Mouse (Mus musculus): ENCODE data around the gene Olfr222. TPM values are rescaled to one million over a fixed set of nuclear protein-coding genes. Genes with fewer than 3 reads are reported as not detected.

The Olfr222 gene
- polyA plus RNA-seq, 1 experiment: not detected

DNA sequence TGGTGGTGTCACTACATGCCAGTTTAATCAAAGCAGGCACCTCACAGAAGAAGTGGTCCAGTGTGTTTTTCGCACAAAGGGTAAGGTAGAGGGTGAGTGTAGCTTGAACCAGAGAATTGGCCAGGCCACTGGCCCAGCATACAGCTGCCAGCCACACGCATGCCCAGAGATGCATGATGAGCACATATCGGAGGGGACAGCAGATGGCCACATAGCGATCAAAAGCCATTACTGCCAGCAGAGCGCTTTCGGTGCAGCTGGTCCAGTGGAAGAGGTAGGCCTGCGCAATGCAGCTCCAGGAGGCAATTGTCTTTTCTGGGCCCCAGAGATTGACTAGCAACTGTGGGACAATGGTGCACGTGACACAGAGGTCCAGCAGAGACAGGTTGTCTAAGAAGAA lies 13.5 kb upstream of the Olfr222 start:
- Histone ChIP-seq H3K36me3 (ENCODE audit: control insufficient read depth, insufficient read depth, low read length, poor library complexity, severe bottlenecking) (no peaks in the 10 kb centered on the region), H3K27me3 (ENCODE audit: control insufficient read depth, insufficient read depth, low read length, poor library complexity, severe bottlenecking) (no peaks in the 10 kb centered on the region), H3K9me3 (replicated peaks; ENCODE audit: control insufficient read depth, insufficient read depth, low read length, poor library complexity, severe bottlenecking) (no peaks in the 10 kb centered on the region), H3K4me1 (ENCODE audit: control insufficient read depth, insufficient read depth, low read length) (no peaks in the 10 kb centered on the region), H3K9ac (ENCODE audit: low read depth, poor library complexity, severe bottlenecking) (no peak overlapping the region), H3K27ac (ENCODE audit: insufficient read depth, low read length) (no peak overlapping the region), H3K4me3 (ENCODE audit: low read depth, low read length) (no peak overlapping the region)
- TF ChIP-seq POLR2A (IDR thresholded peaks at IDR 0.05; ENCODE audit: insufficient read depth, low read length): no peak
- no peak for TF ChIP-seq CTCF (IDR thresholded peaks at IDR 0.05; ENCODE audit: low read depth, low read length)
- TF ChIP-seq EP300 (IDR thresholded peaks at IDR 0.05; ENCODE audit: insufficient read depth, low read depth, low read length): no peak

DNA sequence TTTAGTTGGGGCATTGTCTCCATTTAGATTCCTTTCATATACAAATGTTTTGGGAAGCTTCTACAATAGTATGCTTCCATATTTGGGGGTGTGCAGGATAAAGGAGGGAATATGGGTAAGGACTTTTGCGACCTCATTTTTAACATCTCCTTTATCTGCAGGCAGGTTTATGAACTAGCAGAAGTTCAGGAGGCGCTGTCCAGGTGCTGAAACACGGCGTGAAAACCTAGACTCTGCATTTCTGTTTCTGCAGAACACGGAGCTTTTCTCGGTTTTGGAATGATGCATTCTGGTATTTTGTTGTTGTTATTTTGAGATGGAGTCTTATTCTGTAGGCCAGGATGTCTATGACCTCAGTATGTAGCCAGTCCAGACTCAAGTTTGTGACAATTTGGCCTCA lies 8.5 kb upstream of the Olfr222 start:
- H3K27ac ChIP-seq (ENCODE audit: insufficient read depth, low read length): no peak overlapping the region
- H3K9me3 ChIP-seq (replicated peaks; ENCODE audit: control insufficient read depth, insufficient read depth, low read length, poor library complexity, severe bottlenecking): no peaks in the 10 kb centered on the region
- H3K9ac ChIP-seq (ENCODE audit: low read depth, poor library complexity, severe bottlenecking): no peak overlapping the region
- H3K27me3 ChIP-seq (ENCODE audit: control insufficient read depth, insufficient read depth, low read length, poor library complexity, severe bottlenecking): no peaks in the 10 kb centered on the region
- H3K4me3 ChIP-seq (ENCODE audit: low read depth, low read length): no peak overlapping the region
- TF ChIP-seq CTCF (IDR thresholded peaks at IDR 0.05; ENCODE audit: low read depth, low read length) (no peak), EP300 (IDR thresholded peaks at IDR 0.05; ENCODE audit: insufficient read depth, low read depth, low read length) (no peak), POLR2A (IDR thresholded peaks at IDR 0.05; ENCODE audit: insufficient read depth, low read length) (no peak)
- no peaks in the 10 kb centered on the region for H3K36me3 ChIP-seq (ENCODE audit: control insufficient read depth, insufficient read depth, low read length, poor library complexity, severe bottlenecking)
- H3K4me1 ChIP-seq (ENCODE audit: control insufficient read depth, insufficient read depth, low read length): no peaks in the 10 kb centered on the region

DNA sequence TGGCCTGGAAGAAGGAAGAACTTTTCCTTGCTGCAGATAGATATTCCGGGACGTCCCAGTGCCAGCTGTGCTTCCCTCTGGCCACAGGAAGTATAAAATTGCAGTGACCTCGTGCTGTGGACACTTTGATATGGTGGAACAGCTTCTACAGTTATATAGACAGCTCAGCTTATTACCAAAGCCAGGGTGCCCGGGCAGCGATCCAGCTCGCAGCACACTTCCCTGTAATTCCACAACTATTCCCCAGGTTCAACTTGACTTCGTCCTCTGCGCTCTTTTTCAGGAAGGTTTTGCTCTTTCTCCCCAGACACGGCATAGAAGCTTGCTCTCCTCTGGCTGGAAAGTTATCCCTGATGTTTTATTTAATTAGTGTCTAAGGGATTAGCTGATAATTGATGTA lies 309 bp downstream of the Olfr222 start:
- Histone ChIP-seq H3K4me1 (ENCODE audit: control insufficient read depth, insufficient read depth, low read length) (no peaks in the 10 kb centered on the region), H3K9me3 (replicated peaks; ENCODE audit: control insufficient read depth, insufficient read depth, low read length, poor library complexity, severe bottlenecking) (no peaks in the 10 kb centered on the region), H3K9ac (ENCODE audit: low read depth, poor library complexity, severe bottlenecking) (no peak overlapping the region), H3K27me3 (ENCODE audit: control insufficient read depth, insufficient read depth, low read length, poor library complexity, severe bottlenecking) (no peaks in the 10 kb centered on the region), H3K36me3 (ENCODE audit: control insufficient read depth, insufficient read depth, low read length, poor library complexity, severe bottlenecking) (no peaks in the 10 kb centered on the region), H3K27ac (ENCODE audit: insufficient read depth, low read length) (no peak overlapping the region), H3K4me3 (ENCODE audit: low read depth, low read length) (no peak overlapping the region)
- TF ChIP-seq CTCF (IDR thresholded peaks at IDR 0.05; ENCODE audit: low read depth, low read length): no peak
- no peak for TF ChIP-seq EP300 (IDR thresholded peaks at IDR 0.05; ENCODE audit: insufficient read depth, low read depth, low read length)
- TF ChIP-seq POLR2A (IDR thresholded peaks at IDR 0.05; ENCODE audit: insufficient read depth, low read length): no peak

DNA sequence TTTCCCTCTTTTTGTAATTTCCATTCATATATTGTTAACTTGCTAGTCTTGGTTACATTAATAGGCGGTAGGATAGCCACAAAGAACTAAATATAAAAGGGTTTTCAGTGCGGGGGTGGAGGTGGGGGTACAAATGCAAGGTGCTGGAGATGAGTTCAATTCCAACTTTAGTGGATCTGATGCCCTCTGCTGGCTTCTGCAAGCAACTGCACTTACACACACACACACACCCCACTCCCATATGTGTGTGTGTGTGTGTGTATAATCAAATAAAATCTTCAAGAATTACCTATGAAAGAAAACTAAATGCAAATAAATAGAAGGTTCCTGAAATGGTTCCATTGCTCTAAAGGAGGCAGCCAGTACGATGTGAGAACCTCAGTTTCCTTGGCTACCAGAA lies 6.7 kb downstream of the Olfr222 start:
- Histone ChIP-seq H3K9ac (ENCODE audit: low read depth, poor library complexity, severe bottlenecking) (no peak overlapping the region), H3K4me1 (ENCODE audit: control insufficient read depth, insufficient read depth, low read length) (no peaks in the 10 kb centered on the region), H3K4me3 (ENCODE audit: low read depth, low read length) (no peak overlapping the region), H3K27ac (ENCODE audit: insufficient read depth, low read length) (no peak overlapping the region), H3K27me3 (ENCODE audit: control insufficient read depth, insufficient read depth, low read length, poor library complexity, severe bottlenecking) (no peaks in the 10 kb centered on the region), H3K9me3 (replicated peaks; ENCODE audit: control insufficient read depth, insufficient read depth, low read length, poor library complexity, severe bottlenecking) (no peaks in the 10 kb centered on the region; the same call in 1 of the 2 replicates), H3K36me3 (ENCODE audit: control insufficient read depth, insufficient read depth, low read length, poor library complexity, severe bottlenecking) (no peaks in the 10 kb centered on the region)
- TF ChIP-seq EP300 (IDR thresholded peaks at IDR 0.05; ENCODE audit: insufficient read depth, low read depth, low read length) (no peak), CTCF (IDR thresholded peaks at IDR 0.05; ENCODE audit: low read depth, low read length) (peak; percentile 48)

DNA sequence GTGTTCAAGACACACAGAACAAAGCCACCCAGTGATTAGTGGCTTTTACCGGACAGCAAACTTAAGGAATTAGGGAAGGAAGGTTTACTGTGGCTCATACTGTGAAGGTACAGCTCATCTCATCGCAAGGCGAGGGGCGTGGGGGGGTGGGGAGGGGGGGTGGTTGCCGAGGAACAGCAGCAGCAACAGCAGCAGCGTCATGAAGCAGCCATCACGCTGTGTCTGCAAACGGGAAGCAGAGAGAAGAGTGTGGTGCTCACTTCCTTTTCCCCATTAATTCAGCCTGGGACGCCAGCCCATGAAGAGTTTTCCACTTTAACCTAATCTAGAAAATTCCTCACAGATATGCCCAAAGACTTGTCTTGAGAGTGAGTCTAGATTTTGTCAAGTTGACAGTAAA lies 13.2 kb downstream of the Olfr222 start:
- no peak overlapping the region for H3K9ac ChIP-seq (ENCODE audit: low read depth, poor library complexity, severe bottlenecking)
- H3K36me3 ChIP-seq (ENCODE audit: control insufficient read depth, insufficient read depth, low read length, poor library complexity, severe bottlenecking): no peaks in the 10 kb centered on the region
- TF ChIP-seq POLR2A (IDR thresholded peaks at IDR 0.05; ENCODE audit: insufficient read depth, low read length) (no peak), CTCF (IDR thresholded peaks at IDR 0.05; ENCODE audit: low read depth, low read length) (no peak), EP300 (IDR thresholded peaks at IDR 0.05; ENCODE audit: insufficient read depth, low read depth, low read length) (no peak)
- H3K9me3 ChIP-seq (replicated peaks; ENCODE audit: control insufficient read depth, insufficient read depth, low read length, poor library complexity, severe bottlenecking): peaks cover 5% of the 10 kb centered on the region
- peaks cover 1% of the 10 kb centered on the region for H3K4me1 ChIP-seq (ENCODE audit: control insufficient read depth, insufficient read depth, low read length)
- no peak overlapping the region for H3K4me3 ChIP-seq (ENCODE audit: low read depth, low read length)
- H3K27me3 ChIP-seq (ENCODE audit: control insufficient read depth, insufficient read depth, low read length, poor library complexity, severe bottlenecking): no peaks in the 10 kb centered on the region
- H3K27ac ChIP-seq (ENCODE audit: insufficient read depth, low read length): no peak overlapping the region

DNA sequence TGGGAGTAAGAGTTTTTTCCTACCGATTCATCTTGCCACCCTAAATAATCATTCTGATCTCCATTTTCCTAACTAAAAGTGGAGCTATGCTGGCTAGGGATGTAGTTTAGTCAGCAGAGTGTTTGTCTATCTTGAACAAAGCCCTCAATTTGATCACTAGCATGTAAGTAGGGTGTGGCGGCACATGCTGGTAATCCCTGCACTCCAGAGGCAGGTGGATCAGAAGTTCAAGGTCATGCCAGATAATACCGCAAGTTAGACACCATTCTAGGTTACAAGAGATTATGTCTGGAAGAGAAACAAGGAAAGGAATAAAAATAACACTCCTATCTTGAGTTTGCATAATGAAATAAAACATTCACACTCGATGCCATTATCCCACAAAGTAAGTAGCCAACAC lies 13.7 kb downstream of the Olfr222 start:
- Histone ChIP-seq H3K4me1 (ENCODE audit: control insufficient read depth, insufficient read depth, low read length) (peaks cover 1% of the 10 kb centered on the region), H3K27me3 (ENCODE audit: control insufficient read depth, insufficient read depth, low read length, poor library complexity, severe bottlenecking) (no peaks in the 10 kb centered on the region), H3K27ac (ENCODE audit: insufficient read depth, low read length) (no peak overlapping the region)

More for the DNA sequence above, 13.7 kb downstream of the Olfr222 start:
- peaks cover 5% of the 10 kb centered on the region for H3K9me3 ChIP-seq (replicated peaks; ENCODE audit: control insufficient read depth, insufficient read depth, low read length, poor library complexity, severe bottlenecking)
- H3K9ac ChIP-seq (ENCODE audit: low read depth, poor library complexity, severe bottlenecking): no peak overlapping the region
- no peaks in the 10 kb centered on the region for H3K36me3 ChIP-seq (ENCODE audit: control insufficient read depth, insufficient read depth, low read length, poor library complexity, severe bottlenecking)
- no peak for TF ChIP-seq POLR2A (IDR thresholded peaks at IDR 0.05; ENCODE audit: insufficient read depth, low read length)
- no peak for TF ChIP-seq EP300 (IDR thresholded peaks at IDR 0.05; ENCODE audit: insufficient read depth, low read depth, low read length)
- TF ChIP-seq CTCF (IDR thresholded peaks at IDR 0.05; ENCODE audit: low read depth, low read length): no peak
- no peak overlapping the region for H3K4me3 ChIP-seq (ENCODE audit: low read depth, low read length)
